11 mouse cellular contexts compared by ENCODE assay signal in genomic region chr4:106862317-106862716, GRCm38 (mm10). TPM values are rescaled to one million over a fixed set of nuclear protein-coding genes. Genes with fewer than 3 reads are reported as not detected.
DNase-seq lines count a peak whose midpoint lies in the region; ATAC-seq lines count a peak whose summit lies in the region.
"Had no signal": no experiment of that assay in that cellular context is flagged by ENCODE, and none has a peak within 500 bp of the region (broad histone marks: within the 10 kb centered on the region; RNA-seq: fewer than 3 reads in every experiment).

No protein-coding gene starts in this region.

- no peaks in the 10 kb centered on the region for H3K9me3 ChIP-seq in megakaryocyte, embryonic 14.5 days
- H3K9me3 ChIP-seq in heart, embryonic 12.5 days (replicated peaks) = no peaks in the 10 kb centered on the region
- H3K9me3 ChIP-seq: liver, embryonic 13.5 days had no signal

- H3K4me3 ChIP-seq in megakaryocyte, embryonic 14.5 days (replicated peaks) = peak overlapping the region; percentile 88
- no peak overlapping the region for H3K4me3 ChIP-seq in heart, embryonic 12.5 days
- H3K4me3 ChIP-seq: erythroblast, embryonic 14.5 days; liver, embryonic 13.5 days had no signal

- H3K36me3 ChIP-seq in megakaryocyte, embryonic 14.5 days (replicated peaks; ENCODE audit: low read length) = no peaks in the 10 kb centered on the region
- no peaks in the 10 kb centered on the region for H3K36me3 ChIP-seq in heart, embryonic 12.5 days
- H3K36me3 ChIP-seq: liver, embryonic 13.5 days had no signal

- ATAC-seq in megakaryocyte, adult 5-6 weeks (ENCODE audit: poor library complexity, severe bottlenecking) = no peak
- no peak for ATAC-seq in heart, embryonic 12.5 days (ENCODE audit: insufficient number of reproducible peaks, low FRiP score)
- ATAC-seq in megakaryocyte progenitor cell, adult 5-6 weeks (replicated peaks; ENCODE audit: poor library complexity) = peak; percentile 51; the same call in 1 of the 2 replicates
- ATAC-seq: hindbrain, embryonic 16.5 days had no signal

- H3K27me3 ChIP-seq in megakaryocyte, embryonic 14.5 days (replicated peaks) = no peaks in the 10 kb centered on the region
- H3K27me3 ChIP-seq in heart, embryonic 12.5 days (replicated peaks) = no peaks in the 10 kb centered on the region

- H3K27ac ChIP-seq in heart, embryonic 12.5 days (ENCODE audit: poor library complexity, severe bottlenecking) = peak overlapping the region; percentile 53
- H3K27ac ChIP-seq: liver, embryonic 13.5 days had no signal

- no peak overlapping the region for H3K9ac ChIP-seq in heart, embryonic 12.5 days
- H3K9ac ChIP-seq: liver, embryonic 13.5 days had no signal

- H3K4me2 ChIP-seq in heart, embryonic 12.5 days = no peak overlapping the region
- H3K4me2 ChIP-seq: liver, embryonic 13.5 days had no signal

- H3K4me1 ChIP-seq in megakaryocyte, embryonic 14.5 days = peaks cover 60% of the 10 kb centered on the region
- H3K4me1 ChIP-seq in heart, embryonic 12.5 days (replicated peaks) = peaks cover 79% of the 10 kb centered on the region

- DNase-seq in kidney, postnatal 4 days = peak; percentile 68 to 78
- no peak for DNase-seq in urinary bladder, adult 2 months (ENCODE audit: low spot score)
- DNase-seq in adipocyte (ENCODE audit: low spot score) = no peak
- no peak for DNase-seq in layer of hippocampus, postnatal 36 days
- DNase-seq: liver, embryonic 13.5 days had no signal

- 25% methylated on average over 7 of the region's 7 CpGs for WGBS in heart, embryonic 12.5 days

RNA-seq across cellular contexts. Expression of gene Ssbp3, which starts 48.2 kb away (rescaled TPM):
- 179 and 200 TPM in 2 replicates for polyA plus RNA-seq in megakaryocyte, embryonic 14.5 days (2012; ENCODE audit: insufficient read depth, low replicate concordance)
- 26.2 and 27.6 TPM in 2 replicates for total RNA-seq in megakaryocyte, adult 5-6 weeks (2015)
- total RNA-seq in megakaryocyte, adult 5-6 weeks (2017) = 21.6 and 23.9 TPM in 2 replicates
- 101 and 105 TPM in 2 replicates for polyA plus RNA-seq in heart, embryonic 12.5 days (2016; fragmentation: Nextera tagmentation; extraction: Ambion mirVana)
- total RNA-seq in megakaryocyte progenitor cell, adult 5-6 weeks (2015) = 35.5 and 36.5 TPM in 2 replicates
- 16.0 and 30.8 TPM in 2 replicates for total RNA-seq in megakaryocyte progenitor cell, adult 5-6 weeks (2017)
- polyA plus RNA-seq in urinary bladder, adult 2 months (2012; rRNA removed) = 59.0 and 71.8 TPM in 2 replicates
- total RNA-seq in layer of hippocampus, postnatal 36 days (2021) = 100 to 1,000 TPM; 144 to 163 TPM

RNA-seq across cellular contexts. Expression of gene Acot11, which starts 57.5 kb away (rescaled TPM):
- 1.4 and 2.2 TPM in 2 replicates for polyA plus RNA-seq in megakaryocyte, embryonic 14.5 days (2012; ENCODE audit: insufficient read depth, low replicate concordance)
- total RNA-seq in megakaryocyte, adult 5-6 weeks (2015) = 10.6 and 11.9 TPM in 2 replicates
- 9.6 and 10.9 TPM in 2 replicates for total RNA-seq in megakaryocyte, adult 5-6 weeks (2017)
- polyA plus RNA-seq in heart, embryonic 12.5 days (2016; fragmentation: Nextera tagmentation; extraction: Ambion mirVana) = 4.1 and 5.6 TPM in 2 replicates
- 2.0 and 2.3 TPM in 2 replicates for total RNA-seq in megakaryocyte progenitor cell, adult 5-6 weeks (2015)
- total RNA-seq in megakaryocyte progenitor cell, adult 5-6 weeks (2017) = 2.6 and 3.2 TPM in 2 replicates
- polyA plus RNA-seq in urinary bladder, adult 2 months (2012; rRNA removed) = 7.2 and 11.2 TPM in 2 replicates
- total RNA-seq in layer of hippocampus, postnatal 36 days (2021) = 10 to 100 TPM; 50.8 to 52.0 TPM

Comparison
In these comparisons a context has a peak if more than half of its experiments do, and no peak if none do; other contexts are left out.
1. DNase-seq: peak in kidney, postnatal 4 days (2 of 2); none in urinary bladder, adult 2 months (single experiment), adipocyte (single experiment) and layer of hippocampus, postnatal 36 days (0 of 2).
2. RNA of gene Acot11, which starts 57.5 kb away (total RNA-seq): 50.8 to 52.0 TPM in layer of hippocampus, postnatal 36 days; 9.6 to 11.9 TPM in megakaryocyte, adult 5-6 weeks and 2.0 to 3.2 TPM in megakaryocyte progenitor cell, adult 5-6 weeks; every median in the first group is over 4 times any median in the second.